Mouse (Mus musculus): Measurements from ENCODE around the gene S1pr3.

The S1pr3 gene

GRCm38 (mm10) chr13:51456190-51456878 lies 47.9 kb downstream of the S1pr3 start:
- no peak for DNase-seq

DNA sequence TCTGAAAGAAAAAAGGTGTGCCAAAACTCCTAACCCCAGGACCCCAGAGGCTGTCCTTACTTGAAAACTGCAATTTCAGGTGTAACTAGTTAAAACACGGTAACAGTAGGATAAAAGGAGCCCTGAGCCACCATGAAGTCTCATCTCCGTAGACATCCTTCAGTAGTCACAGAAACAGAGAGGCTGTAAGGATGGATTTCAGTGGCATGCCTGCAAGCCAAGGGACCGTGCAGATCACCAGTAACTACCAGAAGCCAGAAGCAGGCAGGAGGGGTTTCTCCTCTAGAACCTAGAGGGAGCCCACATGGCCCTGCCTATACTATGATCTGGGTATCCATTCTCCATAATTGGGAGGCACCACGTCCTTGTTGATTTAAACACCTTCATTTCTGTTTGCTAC lies 55.9 kb downstream of the S1pr3 start:
- DNase-seq, result no peak

DNA sequence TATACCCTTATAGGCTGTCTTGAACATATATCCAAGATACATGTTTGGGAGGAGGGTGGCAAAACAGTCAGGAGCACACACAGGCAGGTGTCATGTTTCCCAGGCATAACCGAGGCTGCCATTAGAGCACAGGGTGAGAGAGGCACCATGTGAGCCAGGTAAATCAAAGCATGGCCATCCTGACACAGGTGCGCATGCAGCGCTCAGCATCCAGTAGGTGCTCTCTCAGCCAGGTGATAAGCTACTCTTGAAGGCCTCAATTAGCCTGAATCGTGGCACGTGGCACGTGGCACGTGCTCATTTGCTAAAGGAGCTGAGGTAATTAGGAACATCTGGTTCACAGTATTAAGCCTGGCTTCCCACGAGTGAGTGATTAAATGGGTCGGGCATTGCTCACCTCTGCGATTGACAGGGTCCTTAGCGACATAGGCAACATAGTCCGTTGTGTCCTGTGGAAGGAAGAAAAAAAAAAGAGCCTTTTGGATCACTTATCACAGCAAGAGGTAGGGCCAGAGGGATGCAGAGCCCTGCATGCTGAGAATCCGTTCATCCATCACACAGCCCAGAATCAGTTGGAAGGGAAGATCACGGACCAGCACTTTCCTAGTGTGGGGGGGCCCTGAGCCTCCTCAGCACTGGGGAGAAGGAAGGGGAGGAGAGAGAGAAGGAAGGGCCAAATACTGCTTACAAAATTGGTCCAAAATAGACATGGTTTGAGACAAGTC lies 57.8 kb downstream of the S1pr3 start:
- no peak for DNase-seq

GRCm38 (mm10) chr13:51468697-51469250 lies 60.3 kb downstream of the S1pr3 start:
- DNase-seq, result no peak
